Mouse (Mus musculus) neural tube, postnatal 0 days (tissue): ENCODE results near the gene Olfr679. TPM values are rescaled to one million over a fixed set of nuclear protein-coding genes. Genes with fewer than 3 reads are reported as not detected.

Experiments used
- polyA plus RNA-seq: library from polyadenylated mRNA; unstranded; fragments of >200 nt; fragmentation: Nextera tagmentation; extraction: Ambion mirVana; gene quantifications from 2 replicates; pipeline ENCODE4 v1.2.1, GENCODE M21; 2015

Gene Olfr679
- not detected in 2 replicates for polyA plus RNA-seq

DNA sequence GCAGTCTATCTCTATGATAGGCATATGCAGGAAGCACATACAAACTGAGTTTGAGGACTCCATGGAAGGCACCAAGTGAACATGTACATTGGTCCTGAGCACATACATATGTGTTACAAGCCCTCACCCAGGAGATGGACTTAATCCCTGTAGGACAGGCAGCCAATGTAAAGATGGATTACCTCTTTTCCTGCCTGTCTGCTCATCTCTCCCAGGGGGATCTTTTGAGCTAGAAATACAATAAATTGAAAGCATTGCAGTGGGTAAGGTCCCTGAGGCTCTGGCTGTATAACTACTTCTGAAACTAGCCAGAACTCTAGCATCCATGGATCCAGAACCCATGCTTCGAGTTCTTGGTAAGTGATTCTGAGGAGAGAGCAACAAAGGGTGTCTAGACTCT, at the start of gene Olfr679:
TSS of gene Olfr679 (plus strand) at position 301 of the 400 bp plus-strand sequence.

DNA sequence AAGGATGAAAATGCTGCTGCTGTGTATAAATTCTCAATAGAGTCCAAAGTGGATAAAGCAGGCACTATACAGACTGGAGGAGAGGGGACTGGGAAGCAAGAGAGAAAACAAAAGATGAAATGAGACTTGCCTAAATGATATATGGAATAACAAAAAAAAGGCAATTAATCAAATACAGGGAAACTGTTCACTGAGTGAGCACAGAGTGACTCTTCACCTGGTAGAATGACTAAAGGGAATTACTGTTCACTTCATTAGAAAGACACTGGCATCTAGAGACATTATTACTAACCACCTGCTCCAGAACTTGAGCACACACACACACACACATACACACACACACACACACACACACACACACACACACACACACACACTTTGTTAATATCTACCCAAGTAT, 48.6 kb upstream of the Olfr679 start, which contains the start of gene Olfr676:
TSS of gene Olfr676 (plus strand) at position 301 of the 400 bp plus-strand sequence.

DNA sequence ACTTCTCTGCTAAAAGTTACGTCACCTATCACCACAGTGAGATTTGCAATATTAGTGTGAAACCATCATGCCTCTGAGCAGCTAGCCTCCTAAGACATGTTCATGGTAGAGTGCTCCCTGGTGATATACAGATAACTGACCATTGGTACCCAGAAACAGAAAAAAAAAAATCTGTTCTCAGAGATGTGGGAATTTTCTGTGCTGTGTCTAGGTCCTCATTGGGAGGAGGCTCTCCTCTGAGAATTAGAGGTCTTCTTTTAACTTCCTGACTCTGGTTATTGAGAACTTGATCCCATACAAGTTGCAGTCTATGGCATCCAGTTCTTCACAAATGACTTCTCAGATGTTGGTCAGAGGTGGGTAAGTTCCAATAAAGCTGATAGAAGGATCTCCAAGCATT, 16.8 kb upstream of the Olfr679 start, which contains the start of gene Olfr678:
TSS of gene Olfr678 (plus strand) at position 301 of the 400 bp plus-strand sequence.

DNA sequence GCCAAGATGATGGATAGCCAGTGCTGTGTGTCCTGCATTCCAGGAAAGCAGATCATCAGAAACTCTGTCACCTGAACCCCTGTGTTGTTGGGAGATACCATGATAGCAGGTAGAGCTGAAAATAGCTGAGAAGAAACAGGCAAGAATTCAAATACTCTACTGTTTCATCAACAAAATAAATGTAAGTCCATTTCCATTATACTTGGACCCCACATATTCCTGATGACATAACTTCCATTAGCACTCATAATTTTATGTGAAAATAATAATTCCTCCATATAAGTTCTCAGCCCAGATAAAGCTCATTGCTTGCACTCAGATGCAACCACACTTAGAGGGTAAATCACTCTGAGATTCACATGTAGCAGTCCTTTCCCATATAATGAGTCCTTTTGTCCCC, 11.7 kb downstream of the Olfr679 start, which contains the start of gene Olfr680-ps1:
TSS of gene Olfr680-ps1 (minus strand) at position 101 of the 400 bp plus-strand sequence.

DNA sequence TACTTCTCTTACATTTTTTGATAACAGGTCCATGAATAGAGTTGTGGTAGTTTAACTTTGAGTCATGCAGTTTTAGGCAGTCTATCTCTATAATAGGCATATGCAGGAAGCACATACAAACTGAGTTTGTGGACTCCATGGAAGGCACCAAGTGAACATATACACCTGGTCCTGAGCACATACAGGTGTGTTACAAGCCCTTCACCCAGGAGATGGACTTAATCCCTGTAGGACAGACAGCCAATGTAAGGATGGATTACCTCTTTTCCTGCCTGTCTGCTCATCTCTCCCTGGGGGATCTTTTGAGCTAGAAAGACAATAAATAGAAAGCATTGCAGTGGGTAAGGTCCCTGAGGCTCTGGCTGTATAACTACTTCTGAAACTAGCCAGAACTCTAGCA, 35.5 kb downstream of the Olfr679 start, which contains the start of gene Olfr681:
TSS of gene Olfr681 (plus strand) at position 301 of the 400 bp plus-strand sequence.

Other genes with a start within 250 kb of the Olfr679 start
- gene Usp17lb, start 238.6 kb upstream of the Olfr679 start, polyA plus RNA-seq, result not detected in 2 replicates
- not detected in 2 replicates for gene Usp17la, start 224.2 kb upstream of the Olfr679 start, polyA plus RNA-seq
- not detected in 2 replicates for gene Olfr665, start 203.2 kb upstream of the Olfr679 start, polyA plus RNA-seq
- not detected in 2 replicates for gene Olfr666, start 185.3 kb upstream of the Olfr679 start, polyA plus RNA-seq
- gene Olfr667, start 159.7 kb upstream of the Olfr679 start, polyA plus RNA-seq, result not detected in 2 replicates
- not detected in 2 replicates for gene Olfr668, start 153.1 kb upstream of the Olfr679 start, polyA plus RNA-seq
- gene Olfr669, start 147.0 kb upstream of the Olfr679 start, polyA plus RNA-seq, result not detected in 2 replicates
- gene Olfr670, start 118.6 kb upstream of the Olfr679 start, polyA plus RNA-seq, result not detected in 2 replicates
- gene Olfr671, start 102.1 kb upstream of the Olfr679 start, polyA plus RNA-seq, result not detected in 2 replicates
- not detected in 2 replicates for gene Olfr672, start 79.2 kb upstream of the Olfr679 start, polyA plus RNA-seq
- not detected in 2 replicates for gene Olfr675, start 52.7 kb upstream of the Olfr679 start, polyA plus RNA-seq
- not detected in 2 replicates for gene Olfr676, start 48.5 kb upstream of the Olfr679 start, polyA plus RNA-seq
- not detected in 2 replicates for gene Olfr677, start 29.8 kb upstream of the Olfr679 start, polyA plus RNA-seq
- gene Olfr678, start 16.7 kb upstream of the Olfr679 start, polyA plus RNA-seq, result not detected in 2 replicates
- gene Olfr680-ps1, start 11.6 kb downstream of the Olfr679 start, polyA plus RNA-seq, result not detected in 2 replicates
- gene Olfr681, start 35.6 kb downstream of the Olfr679 start, polyA plus RNA-seq, result not detected in 2 replicates
- gene Olfr683, start 65.8 kb downstream of the Olfr679 start, polyA plus RNA-seq, result not detected in 2 replicates
- not detected in 2 replicates for gene Olfr684, start 82.4 kb downstream of the Olfr679 start, polyA plus RNA-seq
- not detected in 2 replicates for gene Olfr685, start 104.8 kb downstream of the Olfr679 start, polyA plus RNA-seq
- not detected in 2 replicates for gene Olfr686, start 126.3 kb downstream of the Olfr679 start, polyA plus RNA-seq
- gene Olfr688, start 206.9 kb downstream of the Olfr679 start, polyA plus RNA-seq, result not detected in 2 replicates
- gene Olfr689, start 230.0 kb downstream of the Olfr679 start, polyA plus RNA-seq, result 0.19 TPM in 1 of 2 replicates, not detected in the other